Mouse (Mus musculus) brain, adult 2 months (tissue): Measurements from ENCODE around the gene Ube2a.

Source experiments
- DNase-seq: peaks from one replicate; pipeline ENCODE4 v3.0.0; 2011; ENCODE audit warnings: low read depth, low spot score

The Ube2a gene

GRCm38 (mm10) chrX:36901655-36902054 lies 28.0 kb downstream of the Ube2a start:
- DNase-seq = peak; percentile 23

- peak; percentile 61 for DNase-seq
Observed at GRCm38 (mm10) chrX:36902321-36903114, 28.8 kb downstream of the Ube2a start, which contains the start of gene Nkrf. Gene Nkrf (minus strand): TSS chrX:36902899.

- peak; percentile 96 for DNase-seq
Observed at GRCm38 (mm10) chrX:36903115-36903768, 29.5 kb downstream of the Ube2a start.

GRCm38 (mm10) chrX:36906539-36906938 lies 32.8 kb downstream of the Ube2a start:
- no peak for DNase-seq

- DNase-seq = peak; percentile 70
Observed at GRCm38 (mm10) chrX:36911343-36911742, 37.6 kb downstream of the Ube2a start.

GRCm38 (mm10) chrX:36917749-36918148 lies 44.0 kb downstream of the Ube2a start:
- no peak for DNase-seq

GRCm38 (mm10) chrX:36921346-36921745 lies 47.6 kb downstream of the Ube2a start:
- no peak for DNase-seq

GRCm38 (mm10) chrX:36928791-36929190 lies 55.1 kb downstream of the Ube2a start:
- no peak for DNase-seq

- DNase-seq = no peak
Observed at GRCm38 (mm10) chrX:36929694-36930093, 56.0 kb downstream of the Ube2a start.

- peak; percentile 36 for DNase-seq
Observed at GRCm38 (mm10) chrX:36930574-36930973, 56.9 kb downstream of the Ube2a start.
